Mouse (Mus musculus): ENCODE data around the gene Hmga1. TPM values are rescaled to one million over a fixed set of nuclear protein-coding genes. Genes with fewer than 3 reads are reported as not detected.

The Hmga1 gene
- total RNA-seq, 4 experiments from 2014 or later = 27.6 to 34.9 (median 31.9) TPM

DNA sequence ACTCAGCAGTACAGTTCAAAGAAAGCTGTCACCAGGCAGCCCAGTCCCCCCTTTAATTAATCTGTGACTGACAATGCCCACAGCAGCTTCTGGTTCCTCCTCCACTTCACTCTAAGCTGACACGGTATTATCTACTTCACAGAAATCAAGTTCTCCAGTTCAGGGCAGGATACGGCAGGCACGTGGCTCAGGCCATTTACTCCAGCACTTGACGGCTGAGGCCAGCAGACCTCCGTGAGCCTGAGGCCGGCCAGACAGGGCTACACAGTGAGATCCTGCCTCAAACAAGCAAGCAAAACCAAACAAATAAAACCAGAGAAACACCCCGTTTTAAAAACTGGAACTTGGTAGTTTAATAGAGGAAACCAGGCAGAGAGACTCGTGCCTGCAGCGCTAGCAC, 30.4 kb downstream of the Hmga1 start:
- no peak for DNase-seq (ENCODE audit: low spot score in 2 of 2)

DNA sequence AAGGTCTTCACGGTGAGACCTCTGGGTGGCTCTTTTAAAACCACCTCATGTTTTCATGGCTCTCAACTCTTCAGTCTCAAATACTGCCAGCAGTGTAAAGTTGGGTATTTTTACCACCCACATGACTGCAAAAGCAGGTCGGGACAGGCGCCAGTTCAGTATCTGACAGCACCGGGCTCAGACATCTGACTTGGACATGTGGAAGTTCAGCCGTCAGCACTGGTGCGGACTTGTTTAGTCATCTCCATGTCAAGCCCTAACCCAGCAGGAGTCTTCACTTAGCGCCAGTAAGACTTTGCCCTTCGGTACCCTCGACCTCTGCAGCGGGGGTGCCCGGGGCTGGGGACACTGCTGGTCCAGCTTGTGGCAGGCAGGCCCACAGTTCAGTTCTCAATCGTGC, 31.0 kb downstream of the Hmga1 start:
- peak; percentile 67 to 81 for DNase-seq (ENCODE audit: low spot score in 2 of 2)

DNA sequence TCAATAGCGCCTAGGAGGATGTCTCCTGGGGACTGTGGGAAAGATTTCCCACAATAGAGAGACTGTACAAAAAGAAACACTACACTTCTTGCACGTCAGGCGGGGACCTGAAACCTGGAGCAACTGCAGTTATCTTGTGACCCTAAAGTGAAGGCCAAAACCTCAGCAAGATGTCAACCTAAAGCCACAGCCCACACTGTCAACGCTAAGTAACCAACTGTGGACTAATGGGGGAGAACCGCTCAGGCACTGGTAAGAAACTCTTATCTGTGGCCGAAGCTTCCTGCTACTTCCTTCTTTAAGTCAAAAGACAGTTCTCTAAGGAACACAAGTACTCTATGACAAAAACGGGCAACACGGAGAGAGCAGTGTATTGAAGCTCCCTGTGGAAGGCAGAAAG, 31.9 kb downstream of the Hmga1 start:
- no peak for DNase-seq (ENCODE audit: low spot score in 2 of 2)

DNA sequence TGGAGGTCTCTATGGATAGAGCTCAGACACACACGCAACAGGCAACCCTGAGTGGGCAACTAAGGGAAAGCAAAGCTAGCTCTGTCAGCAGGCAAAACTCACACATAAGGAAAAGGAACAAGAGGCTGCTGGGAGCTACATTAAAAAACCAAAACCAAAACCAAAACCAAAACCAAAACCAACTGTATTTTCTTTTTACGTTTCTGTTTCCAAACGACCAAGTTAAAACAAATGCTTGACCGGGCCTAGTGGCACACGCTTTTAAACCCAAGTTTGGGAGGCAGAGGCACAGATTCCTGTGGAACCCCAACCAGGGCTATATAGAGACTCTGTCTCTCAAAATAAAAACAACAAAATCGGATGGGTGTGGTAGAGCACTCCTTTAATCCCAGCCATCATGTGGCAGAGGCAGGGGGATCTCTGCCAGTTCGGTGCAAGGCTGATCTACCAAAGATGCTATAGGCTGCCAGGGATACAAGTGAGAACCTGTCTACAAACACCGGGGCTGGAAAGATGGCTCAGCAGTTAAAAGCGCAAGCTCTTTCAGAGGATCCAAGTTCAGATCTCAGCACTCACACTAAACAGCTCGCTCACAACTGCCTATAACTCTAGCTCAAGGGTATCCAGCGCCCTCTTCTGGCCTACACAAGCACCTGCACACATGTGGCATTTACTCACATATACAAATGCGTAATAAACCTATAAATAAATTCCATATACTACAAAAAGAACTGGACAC, 35.7 kb downstream of the Hmga1 start:
- no peak for DNase-seq (ENCODE audit: low spot score in 2 of 2)

DNA sequence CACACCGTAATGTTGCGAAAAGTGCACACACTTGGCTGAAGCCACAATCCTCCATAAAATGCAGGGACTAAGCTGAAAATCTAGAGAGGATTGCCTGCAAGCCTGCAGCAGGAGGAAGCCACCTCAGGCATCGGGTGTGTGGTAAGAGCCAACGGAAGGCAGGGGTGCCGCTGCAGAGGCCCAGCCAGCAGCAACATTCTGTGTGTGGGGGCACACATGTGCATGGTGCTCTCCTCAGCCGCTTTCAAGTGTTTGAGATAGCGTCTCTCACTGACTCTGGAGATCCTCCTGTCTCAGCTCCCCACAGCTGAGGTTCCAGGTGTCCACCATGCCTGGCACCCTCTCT, 36.2 kb downstream of the Hmga1 start:
- no peak for DNase-seq (ENCODE audit: low spot score in 2 of 2)

DNA sequence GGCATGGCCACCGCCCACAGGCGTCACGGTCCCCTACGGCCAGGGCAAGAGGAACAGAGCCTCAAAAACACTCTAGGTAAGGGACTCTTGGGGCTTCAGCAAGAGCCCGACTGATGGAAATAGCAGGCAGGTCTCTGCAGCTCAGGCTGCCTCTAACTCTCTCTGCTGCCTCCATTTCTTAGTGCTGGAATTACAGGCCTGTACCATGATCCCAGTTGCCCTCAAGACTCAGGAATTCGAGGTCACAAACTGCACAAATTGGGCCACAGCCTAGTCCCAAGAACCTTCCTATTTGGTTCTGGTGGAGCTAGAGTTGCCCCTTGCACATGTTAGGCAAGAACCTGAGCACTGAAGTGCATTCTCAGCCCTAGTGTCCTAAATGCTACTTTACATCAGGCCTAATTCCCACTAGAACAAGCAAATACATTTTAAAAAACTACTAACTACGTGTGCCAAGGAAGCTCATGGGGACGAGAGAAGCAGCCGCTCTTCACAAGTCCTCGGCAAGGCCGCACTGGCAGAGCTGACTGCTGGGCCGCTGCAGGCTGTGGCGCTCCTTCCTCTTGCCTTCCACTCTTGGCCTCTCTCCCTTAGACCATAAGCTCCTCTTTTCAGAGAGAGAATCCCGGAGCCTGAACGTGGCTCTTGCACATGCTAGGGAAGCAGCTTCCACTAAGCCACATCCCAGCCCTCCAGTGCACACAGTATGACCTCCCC, 39.5 kb downstream of the Hmga1 start:
- no peak for DNase-seq (ENCODE audit: low spot score in 2 of 2)

DNA sequence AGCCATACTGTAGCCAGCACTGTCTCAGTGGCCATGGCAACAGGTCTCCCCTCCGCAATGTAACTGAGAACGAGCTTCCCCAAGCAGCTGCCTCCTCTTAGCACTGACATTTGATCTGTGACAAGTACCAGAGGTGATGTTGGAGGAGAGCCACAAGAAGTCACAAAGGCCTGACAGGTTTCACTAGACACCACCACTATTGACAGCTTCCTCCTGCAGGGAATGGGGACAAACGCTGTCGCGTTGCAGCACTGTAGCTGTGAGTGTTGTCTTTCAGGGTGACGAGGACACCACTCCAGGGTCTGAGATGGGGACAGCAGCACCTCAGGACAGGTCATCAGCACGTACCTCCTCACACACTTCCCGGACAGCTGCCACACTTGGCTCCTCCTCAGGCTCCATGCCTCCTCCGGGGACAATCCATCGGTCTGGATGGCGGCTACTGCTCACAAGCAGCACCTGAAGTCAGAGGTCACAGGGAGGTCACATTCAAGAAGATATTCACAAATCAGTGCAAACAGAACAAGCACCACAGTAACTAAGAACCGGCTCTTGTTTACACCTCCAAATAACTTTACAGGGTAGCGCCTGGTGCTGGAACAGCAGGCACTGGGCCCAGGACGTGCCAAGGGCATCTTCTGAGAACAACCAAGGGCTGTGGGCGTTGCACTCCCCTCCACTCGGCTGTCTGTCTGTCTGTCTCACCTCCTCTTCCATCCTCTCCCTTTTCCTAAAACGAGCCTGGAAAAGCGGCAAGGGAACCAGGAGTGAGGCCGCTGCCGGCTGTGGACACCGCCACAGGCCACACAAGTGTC, 40.3 kb downstream of the Hmga1 start:
- DNase-seq (ENCODE audit: low spot score in 2 of 2) = peak in 1 of 2 experiments; percentile 39

DNA sequence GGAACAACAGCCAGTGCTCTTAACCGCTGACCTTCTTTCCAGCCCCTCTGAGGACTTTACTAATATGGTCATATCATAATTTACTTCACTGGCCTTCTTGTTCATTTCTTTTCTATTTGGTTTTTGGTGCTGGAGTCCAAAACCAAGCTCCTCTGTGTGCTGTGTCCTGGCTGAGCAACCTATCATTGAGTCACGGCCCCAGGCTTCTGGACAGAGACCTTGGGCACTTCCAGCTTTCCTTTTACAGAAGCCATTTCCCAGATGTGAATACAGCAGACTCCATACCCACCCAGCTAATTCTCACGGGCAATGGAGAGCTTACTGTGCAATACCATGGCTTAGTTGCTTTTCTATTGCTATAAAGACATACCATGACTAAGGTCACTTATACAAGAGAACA, 44.0 kb downstream of the Hmga1 start:
- no peak for DNase-seq (ENCODE audit: low spot score in 2 of 2)

DNA sequence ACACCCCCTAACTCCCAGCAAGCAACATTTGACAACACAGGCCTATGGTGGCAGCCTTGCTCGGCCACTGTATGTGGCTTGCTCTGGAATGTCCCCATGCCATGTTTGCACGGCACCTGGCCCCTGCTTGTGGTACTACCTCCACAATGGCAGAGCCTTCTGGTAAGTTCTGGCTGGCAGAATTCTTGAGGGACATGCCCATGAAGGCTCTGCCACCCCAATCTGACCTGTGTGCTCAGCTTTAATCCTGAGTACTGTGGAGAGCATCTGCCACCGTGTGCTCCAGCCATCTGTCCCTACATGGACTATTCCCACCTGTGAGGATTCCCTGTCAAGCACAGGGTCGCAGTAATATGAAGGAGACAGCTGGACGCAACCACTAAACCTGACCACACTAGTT, 44.6 kb downstream of the Hmga1 start:
- no peak for DNase-seq (ENCODE audit: low spot score in 2 of 2)

DNA sequence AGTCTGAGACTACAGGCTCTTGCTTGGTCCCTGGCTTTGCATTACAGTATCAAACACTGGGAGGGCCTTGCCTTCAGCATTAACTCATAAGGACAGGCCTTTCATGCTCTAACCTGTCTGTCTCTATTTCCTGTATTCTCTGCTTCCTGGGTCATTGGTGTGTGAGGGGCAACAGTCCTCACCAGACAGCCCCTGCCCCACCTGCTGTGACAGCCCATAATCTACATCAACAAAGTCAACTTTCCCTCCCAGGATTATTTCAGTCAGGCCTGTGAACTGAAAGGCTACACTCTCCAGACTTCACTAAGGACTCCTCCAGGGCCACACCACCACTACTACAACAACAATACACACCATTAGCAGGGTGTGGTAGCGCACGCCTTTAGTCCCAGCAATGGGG, 46.7 kb downstream of the Hmga1 start:
- no peak for DNase-seq (ENCODE audit: low spot score in 2 of 2)

DNA sequence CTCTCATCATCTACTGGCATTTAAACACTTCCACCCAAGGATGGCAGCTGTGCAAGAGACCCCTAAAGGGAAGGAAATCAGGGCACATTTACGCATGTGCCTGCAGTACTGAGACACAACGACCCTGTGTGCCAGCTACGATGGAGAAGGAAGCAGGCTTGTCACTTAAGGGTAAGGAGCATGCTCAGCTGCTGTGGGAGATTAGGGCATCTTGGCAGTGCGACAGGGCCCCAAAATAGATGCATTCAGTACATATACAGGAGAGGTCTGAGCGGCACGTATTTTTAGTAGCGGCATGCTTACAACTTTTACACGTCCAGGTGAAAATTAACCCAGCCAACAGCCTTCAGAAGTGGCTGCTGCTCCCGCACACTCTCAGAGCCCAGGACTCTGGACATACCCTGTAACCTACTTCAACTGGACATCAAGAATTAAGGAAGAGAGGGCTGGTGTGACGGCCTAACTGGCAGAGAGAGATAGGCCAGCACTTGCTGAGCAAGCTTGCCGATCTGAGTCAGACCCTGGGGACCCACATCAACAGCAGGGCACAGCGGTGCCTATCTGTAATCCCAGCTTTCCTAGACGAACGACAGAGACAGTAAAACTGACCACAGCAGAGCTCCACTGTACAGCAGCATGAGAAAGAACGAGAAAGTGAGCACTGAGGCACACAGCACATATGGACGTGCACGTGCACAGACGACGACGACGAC, 47.4 kb downstream of the Hmga1 start:
- DNase-seq (ENCODE audit: low spot score in 2 of 2) = peak; percentile 65 to 81

DNA sequence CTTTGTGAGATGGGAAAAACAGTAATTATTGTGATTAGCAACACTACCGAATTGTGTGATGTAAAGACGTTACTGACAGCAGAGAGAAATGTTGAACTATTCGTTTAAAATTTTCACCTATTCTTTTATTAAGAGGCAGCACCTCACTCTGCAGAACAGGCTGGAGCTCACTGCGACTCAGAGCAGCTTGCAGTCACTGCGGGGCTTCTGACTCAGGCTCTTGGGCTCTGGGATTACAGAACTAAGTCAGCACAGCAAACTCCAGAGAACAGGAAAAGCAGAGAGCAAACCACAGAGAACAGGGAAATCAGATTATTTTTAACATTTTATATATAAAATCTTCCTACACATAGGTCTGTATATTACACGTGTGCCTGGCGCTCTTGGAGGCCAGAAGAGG, 53.3 kb downstream of the Hmga1 start:
- no peak for DNase-seq (ENCODE audit: low spot score in 2 of 2)

DNA sequence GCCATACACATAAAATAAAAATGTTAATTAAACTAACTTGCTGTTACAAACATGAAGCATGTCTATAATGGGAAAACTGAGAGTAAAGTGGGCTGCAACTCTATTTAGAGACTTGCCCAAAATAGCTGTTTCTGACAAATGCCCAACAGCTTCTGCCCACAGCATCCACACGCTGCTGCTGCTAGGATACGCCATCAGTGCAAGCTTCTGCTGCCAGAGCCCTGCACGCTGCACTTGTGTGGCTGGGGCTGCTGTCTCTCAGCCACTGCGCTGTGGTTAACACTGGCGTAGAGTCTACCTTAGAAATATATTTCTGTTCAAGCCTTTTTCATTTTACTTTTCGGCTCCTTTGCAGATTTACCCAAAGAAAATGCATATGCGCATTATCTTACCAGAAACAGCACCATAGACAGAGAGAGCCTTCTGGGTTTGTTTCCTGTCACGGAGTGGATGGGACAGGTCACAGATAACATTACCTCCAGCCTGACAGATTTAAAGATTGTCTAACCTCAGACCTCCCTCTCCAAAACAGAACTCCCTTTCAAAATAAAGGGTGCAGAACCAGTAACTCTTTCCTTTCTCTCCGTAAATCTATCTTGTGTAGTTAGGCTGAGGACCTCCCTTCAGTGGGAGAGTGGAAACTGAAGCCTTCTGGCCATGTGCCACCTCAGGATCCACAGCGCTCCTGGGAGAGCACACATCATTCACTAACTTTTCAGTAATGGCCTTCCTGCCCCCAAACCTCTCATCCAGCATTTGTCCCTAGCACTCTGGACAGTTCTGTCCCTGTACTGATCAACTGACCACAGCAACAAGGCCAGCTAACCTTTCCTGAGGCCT, 54.6 kb downstream of the Hmga1 start:
- DNase-seq (ENCODE audit: low spot score in 2 of 2) = no peak

DNA sequence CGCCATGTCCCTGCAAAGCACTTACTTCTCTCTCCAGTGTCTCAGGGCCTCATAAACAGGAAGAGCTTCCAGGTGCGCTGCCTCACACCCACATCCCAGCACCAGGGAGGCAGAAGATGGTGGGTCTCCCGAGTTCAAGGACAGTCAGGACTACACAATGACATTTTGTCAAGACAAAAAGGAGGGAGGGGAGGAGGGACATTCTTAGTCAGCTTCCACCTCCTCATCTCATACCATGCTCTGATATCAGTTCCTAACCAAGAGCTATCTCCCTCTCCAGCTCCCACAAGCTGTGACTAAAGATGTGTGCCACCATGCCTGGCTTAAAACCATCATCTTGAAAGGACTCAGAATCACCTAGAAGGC, 55.2 kb downstream of the Hmga1 start:
- no peak for DNase-seq (ENCODE audit: low spot score in 2 of 2)

DNA sequence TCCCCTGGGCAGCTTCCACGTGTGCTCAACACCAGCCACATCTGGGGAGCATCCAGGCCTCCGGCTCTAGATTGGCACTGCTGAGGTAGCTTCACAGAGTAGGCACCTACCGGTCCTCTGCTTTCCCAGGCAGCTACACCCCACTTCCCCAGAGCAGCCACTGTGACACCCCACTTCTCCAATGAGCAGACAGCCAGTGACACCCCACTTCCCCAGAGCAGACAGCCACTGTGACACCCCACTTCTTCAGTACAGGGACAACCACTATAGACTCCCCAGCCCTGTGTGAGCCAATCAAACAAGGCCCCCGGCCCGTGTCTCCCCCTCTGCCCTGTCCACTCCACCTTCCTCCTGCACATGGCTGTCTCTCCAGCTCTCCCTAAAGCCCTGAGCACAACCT, 55.7 kb downstream of the Hmga1 start:
- no peak for DNase-seq (ENCODE audit: low spot score in 2 of 2)

DNA sequence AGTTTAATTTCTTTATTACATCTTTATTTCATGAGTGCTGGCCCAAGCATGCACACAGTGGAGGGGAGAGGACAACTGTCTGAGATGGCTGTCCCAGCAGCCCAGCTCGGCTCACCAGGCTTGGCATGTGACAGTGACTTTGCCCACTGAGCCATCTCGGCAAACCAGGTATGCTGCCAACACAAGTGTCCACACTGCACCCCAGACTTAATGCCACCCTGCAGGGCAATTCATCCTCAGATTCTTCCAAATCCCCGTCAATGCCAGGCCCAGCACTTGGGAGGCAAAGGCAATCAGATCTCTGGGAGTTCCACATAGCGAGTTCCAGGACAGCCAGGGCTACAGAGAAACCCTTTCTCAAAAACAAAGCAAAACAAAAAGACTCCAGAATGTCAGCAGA, 56.7 kb downstream of the Hmga1 start:
- DNase-seq (ENCODE audit: low spot score in 2 of 2) = no peak

Other genes with a start within 250 kb of the Hmga1 start
- gene Grm4, start 35.1 kb upstream of the Hmga1 start, total RNA-seq (2022) = under 1 TPM in 1 of 4 experiments, not detected in 3; 0.11 TPM
- gene AI413582, start 9.3 kb downstream of the Hmga1 start, total RNA-seq (2022) = 1 to 10 TPM; 1.7 to 3.9 (median 2.8) TPM
- 100 to 1,000 TPM; 260 to 347 (median 290) TPM for gene Nudt3, start 67.0 kb downstream of the Hmga1 start, total RNA-seq (2022)
- gene RPS10-NUDT3, start 78.7 kb downstream of the Hmga1 start, total RNA-seq (2022) = 1 to 10 TPM in 2 of 4 experiments, not detected in 2; 1.5 to 2.2 TPM
- 100 to 1,000 TPM; 332 to 455 (median 370) TPM for gene Rps10, start 80.2 kb downstream of the Hmga1 start, total RNA-seq (2022)
- under 1 TPM in 2 of 4 experiments, not detected in 2; 0.15 to 0.51 TPM for gene Pacsin1, start 99.0 kb downstream of the Hmga1 start, total RNA-seq (2022)
- gene Spdef, start 172.5 kb downstream of the Hmga1 start, total RNA-seq (2022) = not detected

All from gastrocnemius, adult 8-10 months (tissue).